Mouse (Mus musculus) intestine, postnatal 0 days (tissue): ENCODE results near the gene Actr2. TPM values are rescaled to one million over a fixed set of nuclear protein-coding genes. Genes with fewer than 3 reads are reported as not detected.
"Not testable (repeated sequence)": the region's sequence is repeated elsewhere in the genome, so short reads cannot be mapped to it uniquely, and the experiment has no call there.

Experiments used
- ATAC-seq: fragments of 200-750 bp; cut with Nextera tagmentation; 2 replicates; pipeline ENCODE4 v1.8.0; 2017; ENCODE audit warnings: mild to moderate bottlenecking, moderate TSS enrichment, moderate library complexity
- H3K27ac ChIP-seq: fragments of 300-500 bp; sonication (generic); 2 replicates; pipeline ENCODE4 v1.5.1; 2014; ENCODE audit warnings: mild to moderate bottlenecking, low read depth, low read length, moderate library complexity
- H3K27me3 ChIP-seq: fragments of 300-500 bp; sonication (generic); replicated peaks from 2 replicates; pipeline ENCODE4 v1.6.1; 2014; ENCODE audit warnings: low read length, mixed read lengths; ENCODE audit not compliant: control insufficient read depth, insufficient read depth
- H3K36me3 ChIP-seq: fragments of 300-500 bp; sonication (generic); 2 replicates; pipeline ENCODE4 v1.6.1; 2014; ENCODE audit warnings: mild to moderate bottlenecking, moderate library complexity; ENCODE audit not compliant: control insufficient read depth, insufficient read depth
- H3K4me1 ChIP-seq: fragments of 300-500 bp; sonication (generic); replicated peaks from 2 replicates; pipeline ENCODE4 v1.6.1; 2014; ENCODE audit warnings: antibody characterized with exemption, low read length, mixed read lengths; ENCODE audit not compliant: control insufficient read depth, insufficient read depth
- H3K4me2 ChIP-seq: fragments of 300-500 bp; sonication (generic); replicated peaks from 2 replicates; pipeline ENCODE4 v1.6.1; 2014; ENCODE audit warnings: low read depth, mild to moderate bottlenecking, moderate library complexity
- H3K4me3 ChIP-seq: fragments of 300-500 bp; sonication (generic); 2 replicates; pipeline ENCODE4 v1.5.1; 2014; ENCODE audit warnings: low read depth, low read length
- H3K9ac ChIP-seq: fragments of 300-500 bp; sonication (generic); 2 replicates; pipeline ENCODE4 v1.6.1; 2014; ENCODE audit warnings: mild to moderate bottlenecking, low read depth, low read length
- H3K9me3 ChIP-seq: fragments of 300-500 bp; sonication (generic); 2 replicates; pipeline ENCODE4 v1.6.1; 2016; ENCODE audit warnings: mixed run types; ENCODE audit not compliant: control insufficient read depth
- CTCF ChIP-seq: sonication (generic); IDR thresholded peaks from 2 replicates; pipeline ENCODE4 v1.5.1; 2016; ENCODE audit warnings: low read depth, mild to moderate bottlenecking, control low read depth, antibody characterized with exemption, moderate library complexity
- WGBS: fragments of 180-500 bp; shearing (Covaris S2); extraction: QIAGEN DNeasy Blood & Tissue Kit; methylation state at CpG from one replicate; pipeline ENCODE4 v1.1.7; 2014; 5-methylcytosine and 5-hydroxymethylcytosine counted together
- polyA plus RNA-seq: library from polyadenylated mRNA; unstranded; fragments of >200 nt; fragmentation: Nextera tagmentation; extraction: Ambion mirVana; gene quantifications from 2 replicates; pipeline ENCODE4 v1.2.1, GENCODE M21; 2015

Actr2 gene
- polyA plus RNA-seq, 1 experiment from 2014 or later = 109 TPM

DNA sequence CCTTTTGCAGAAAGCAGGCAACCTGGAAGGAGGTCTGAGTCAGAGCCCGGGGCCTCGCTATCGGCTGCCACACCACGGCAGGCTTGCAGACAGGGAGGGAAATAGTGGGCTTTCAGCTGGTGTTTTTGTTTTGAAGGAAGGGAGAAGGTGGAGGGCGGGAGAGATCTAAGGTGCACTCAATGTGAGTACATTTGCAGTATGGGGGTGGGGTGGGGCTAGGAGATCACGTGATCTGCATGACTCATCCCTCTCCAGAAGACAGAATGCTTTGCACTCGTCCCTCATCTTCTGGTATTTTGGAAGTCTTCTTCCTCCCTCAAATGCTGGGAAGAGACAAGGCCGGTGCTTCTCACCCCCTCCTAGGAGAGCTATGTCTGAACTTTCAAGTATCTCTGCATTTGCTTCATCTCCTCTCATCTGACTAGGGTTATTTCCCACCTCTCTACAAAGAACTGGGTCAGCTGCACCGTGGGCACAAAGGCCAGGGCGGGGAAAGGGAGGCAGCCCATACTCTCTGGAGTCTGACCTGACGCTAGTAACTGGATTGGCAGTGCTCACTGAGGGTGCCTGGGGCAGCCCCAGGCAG, 77.3 kb downstream of the Actr2 start:
- no peak overlapping the region for H3K9ac ChIP-seq
- H3K27me3 ChIP-seq = no peaks in the 10 kb centered on the region
- WGBS = 44% methylated on average over 11 of the region's 11 CpGs
- H3K4me3 ChIP-seq = no peak overlapping the region
- no peaks in the 10 kb centered on the region for H3K4me1 ChIP-seq
- TF ChIP-seq CTCF = no peak
- H3K9me3 ChIP-seq = no peaks in the 10 kb centered on the region
- ATAC-seq = peak; percentile 53
- no peak overlapping the region for H3K4me2 ChIP-seq
- no peak overlapping the region for H3K27ac ChIP-seq
- no peaks in the 10 kb centered on the region for H3K36me3 ChIP-seq

DNA sequence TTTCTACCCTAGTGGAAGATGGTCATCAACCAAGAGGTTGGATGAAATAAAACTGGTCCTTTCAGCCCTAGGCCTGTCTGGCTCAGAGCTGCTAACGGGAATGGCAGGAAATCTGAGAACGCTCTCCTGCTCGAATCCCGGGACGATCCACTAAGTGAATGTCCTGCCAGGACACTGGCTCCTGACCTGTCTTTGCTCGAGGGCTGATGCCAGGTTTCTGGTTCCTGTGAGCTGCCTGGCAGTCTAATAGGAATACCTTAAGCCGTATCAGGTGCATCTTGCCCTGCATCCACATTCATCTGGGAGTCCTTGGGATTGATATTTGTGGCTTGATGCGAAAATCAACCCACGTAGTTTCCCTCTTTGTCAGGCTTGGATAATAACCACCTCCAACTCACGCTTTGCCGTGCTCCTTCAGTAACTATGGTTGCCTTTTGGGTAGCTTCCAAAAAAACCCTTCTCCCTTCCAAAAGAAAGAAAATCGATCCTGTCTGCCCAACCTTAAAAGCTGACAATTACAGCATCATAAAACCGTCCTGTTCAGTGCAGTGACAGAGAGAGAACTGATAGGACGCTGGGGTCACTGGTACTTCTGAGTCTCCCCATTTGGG, 78.3 kb downstream of the Actr2 start:
- Histone ChIP-seq H3K36me3 (no peaks in the 10 kb centered on the region), H3K9ac (no peak overlapping the region), H3K4me3 (no peak overlapping the region), H3K9me3 (no peaks in the 10 kb centered on the region), H3K27me3 (no peaks in the 10 kb centered on the region), H3K4me2 (no peak overlapping the region), H3K4me1 (no peaks in the 10 kb centered on the region), H3K27ac (no peak overlapping the region)
- ATAC-seq = no peak
- WGBS = 68% methylated on average over 14 of the region's 14 CpGs
- TF ChIP-seq CTCF = no peak

DNA sequence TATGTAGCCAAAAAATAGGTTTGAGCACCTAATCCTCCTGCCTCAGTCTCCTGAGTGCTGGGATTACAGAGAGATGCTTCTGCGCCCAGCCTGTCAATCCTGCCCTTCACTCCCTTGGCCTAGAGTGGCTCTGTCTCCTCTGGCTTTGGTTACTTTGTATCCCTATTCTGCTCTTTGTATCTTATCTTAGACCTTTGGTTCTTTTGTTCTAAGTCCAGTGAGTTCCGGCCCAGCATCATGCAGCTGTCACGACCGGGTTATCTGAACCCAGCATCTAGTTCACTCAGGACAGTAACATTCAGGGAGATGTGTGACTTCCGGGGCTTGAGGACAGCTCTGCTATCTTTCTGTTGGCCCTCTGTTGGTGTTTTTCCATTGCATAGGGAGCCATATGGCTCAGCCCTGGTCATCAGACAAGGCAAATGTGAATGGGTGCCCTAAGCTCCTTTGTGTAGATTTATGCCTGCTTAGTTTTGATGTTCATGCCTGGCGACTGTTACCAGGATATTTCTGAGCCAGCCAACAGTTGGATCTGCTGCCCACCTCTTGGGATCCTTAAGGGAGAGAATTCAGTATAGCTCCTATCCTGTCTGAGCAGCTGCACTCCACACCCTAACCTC, 79.1 kb downstream of the Actr2 start:
- H3K4me3 ChIP-seq = no peak overlapping the region
- H3K27ac ChIP-seq = no peak overlapping the region
- no peaks in the 10 kb centered on the region for H3K9me3 ChIP-seq
- no peak overlapping the region for H3K9ac ChIP-seq
- ATAC-seq = no peak; the same call in 1 of the 2 replicates
- no peaks in the 10 kb centered on the region for H3K36me3 ChIP-seq
- H3K4me2 ChIP-seq = no peak overlapping the region
- WGBS = 59% methylated on average over 6 of the region's 6 CpGs
- TF ChIP-seq CTCF = no peak
- H3K27me3 ChIP-seq = no peaks in the 10 kb centered on the region
- no peaks in the 10 kb centered on the region for H3K4me1 ChIP-seq

- no peak overlapping the region for H3K4me2 ChIP-seq
- no peak overlapping the region for H3K4me3 ChIP-seq
- 46% methylated on average over 8 of the region's 8 CpGs for WGBS
- H3K27me3 ChIP-seq = no peaks in the 10 kb centered on the region
- no peaks in the 10 kb centered on the region for H3K4me1 ChIP-seq
- no peaks in the 10 kb centered on the region for H3K36me3 ChIP-seq
- peak; percentile 80 for TF ChIP-seq CTCF
- no peak overlapping the region for H3K27ac ChIP-seq
- no peak overlapping the region for H3K9ac ChIP-seq
- no peak for ATAC-seq
- no peaks in the 10 kb centered on the region for H3K9me3 ChIP-seq
Measured at GRCm38 (mm10) chr11:20031536-20031935, 81.2 kb downstream of the Actr2 start.

GRCm38 (mm10) chr11:20030973-20031372, 81.7 kb downstream of the Actr2 start:
- not testable (repeated sequence) for ATAC-seq, H3K4me2 ChIP-seq, H3K9ac ChIP-seq, H3K27me3 ChIP-seq, H3K4me3 ChIP-seq, H3K27ac ChIP-seq, H3K4me1 ChIP-seq, H3K36me3 ChIP-seq, H3K9me3 ChIP-seq
- 90% methylated on average over 5 of the region's 5 CpGs for WGBS

GRCm38 (mm10) chr11:20029014-20029413, 83.7 kb downstream of the Actr2 start:
- Histone ChIP-seq H3K9me3 (no peaks in the 10 kb centered on the region), H3K36me3 (peaks cover 8% of the 10 kb centered on the region; the same call in 1 of the 2 replicates), H3K27ac (no peak overlapping the region), H3K9ac (no peak overlapping the region), H3K4me2 (no peak overlapping the region), H3K4me3 (no peak overlapping the region), H3K4me1 (no peaks in the 10 kb centered on the region), H3K27me3 (no peaks in the 10 kb centered on the region)
- TF ChIP-seq CTCF = no peak
- ATAC-seq = no peak
- WGBS = 92% methylated on average over 4 of the region's 4 CpGs
